Mouse (Mus musculus) neural tube, postnatal 0 days (tissue): ENCODE results near the gene Olfr91. TPM values are rescaled to one million over a fixed set of nuclear protein-coding genes. Genes with fewer than 3 reads are reported as not detected.

Source experiments
- polyA plus RNA-seq: library from polyadenylated mRNA; unstranded; fragments of >200 nt; fragmentation: Nextera tagmentation; extraction: Ambion mirVana; gene quantifications from 2 replicates; pipeline ENCODE4 v1.2.1, GENCODE M21; 2015

Olfr91 gene
- not detected in 2 replicates for polyA plus RNA-seq

DNA sequence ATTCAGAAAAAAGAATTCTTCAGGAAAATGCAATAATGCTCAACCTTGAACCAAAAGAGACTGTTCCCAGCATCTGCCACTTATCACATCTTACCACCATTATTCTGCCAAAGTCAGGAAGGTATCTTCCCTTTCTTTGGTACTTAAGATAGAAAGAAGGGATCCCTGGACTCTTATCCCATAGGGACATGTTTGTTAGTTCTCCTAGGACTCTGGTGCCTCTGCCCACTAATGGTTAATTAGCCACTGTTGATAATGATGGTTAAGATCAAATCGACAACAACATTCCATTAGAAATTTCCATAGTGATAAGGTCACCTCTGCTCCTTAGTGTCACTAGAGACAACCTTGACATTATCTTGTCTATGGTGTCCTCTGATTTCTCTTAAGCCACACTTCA is at the start of gene Olfr91:
Olfr91 (minus strand) TSS at position 101 of the 400 bp plus-strand sequence.

DNA sequence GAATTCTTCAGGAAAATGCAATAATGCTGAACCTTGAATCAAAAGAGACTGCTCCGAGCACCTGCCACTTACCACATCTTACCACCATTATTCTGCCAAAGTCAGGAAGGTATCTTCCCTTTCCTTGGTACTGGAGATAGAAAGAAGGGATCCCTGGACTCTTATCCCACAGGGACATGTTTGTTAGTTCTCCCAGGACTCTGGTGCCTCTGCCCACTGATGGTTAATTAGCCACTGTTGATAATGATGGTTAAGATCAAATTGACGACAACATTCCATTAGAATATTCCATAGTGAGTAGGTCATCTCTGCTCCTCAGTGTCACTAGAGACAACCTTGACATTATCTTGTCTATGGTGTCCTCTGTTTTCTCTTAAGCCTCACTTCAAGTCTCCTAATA is 21.9 kb upstream of the Olfr91 start, which contains the start of gene Olfr92:
Olfr92 (minus strand) TSS at position 101 of the 400 bp plus-strand sequence.

DNA sequence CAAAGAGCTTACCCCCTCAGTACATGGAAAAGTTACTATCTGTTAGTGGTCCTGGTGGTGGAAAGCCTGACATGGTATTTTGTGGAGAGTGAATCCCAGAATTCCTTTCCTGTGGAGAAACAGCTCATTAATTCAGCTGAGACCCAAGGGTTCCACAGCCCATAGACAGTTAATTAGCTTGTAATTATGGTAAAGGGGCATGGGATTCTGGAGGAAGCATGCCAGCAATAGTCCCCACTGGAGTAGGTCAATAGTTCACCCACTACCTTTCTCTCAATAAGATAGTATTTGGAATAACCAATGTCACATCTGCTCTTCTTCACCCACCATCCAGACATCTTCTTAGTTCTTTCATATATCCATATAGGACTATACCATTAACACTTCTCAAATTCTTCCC is 9.7 kb downstream of the Olfr91 start, which contains the start of gene Olfr90:
Olfr90 (minus strand) TSS at position 101 of the 400 bp plus-strand sequence.

DNA sequence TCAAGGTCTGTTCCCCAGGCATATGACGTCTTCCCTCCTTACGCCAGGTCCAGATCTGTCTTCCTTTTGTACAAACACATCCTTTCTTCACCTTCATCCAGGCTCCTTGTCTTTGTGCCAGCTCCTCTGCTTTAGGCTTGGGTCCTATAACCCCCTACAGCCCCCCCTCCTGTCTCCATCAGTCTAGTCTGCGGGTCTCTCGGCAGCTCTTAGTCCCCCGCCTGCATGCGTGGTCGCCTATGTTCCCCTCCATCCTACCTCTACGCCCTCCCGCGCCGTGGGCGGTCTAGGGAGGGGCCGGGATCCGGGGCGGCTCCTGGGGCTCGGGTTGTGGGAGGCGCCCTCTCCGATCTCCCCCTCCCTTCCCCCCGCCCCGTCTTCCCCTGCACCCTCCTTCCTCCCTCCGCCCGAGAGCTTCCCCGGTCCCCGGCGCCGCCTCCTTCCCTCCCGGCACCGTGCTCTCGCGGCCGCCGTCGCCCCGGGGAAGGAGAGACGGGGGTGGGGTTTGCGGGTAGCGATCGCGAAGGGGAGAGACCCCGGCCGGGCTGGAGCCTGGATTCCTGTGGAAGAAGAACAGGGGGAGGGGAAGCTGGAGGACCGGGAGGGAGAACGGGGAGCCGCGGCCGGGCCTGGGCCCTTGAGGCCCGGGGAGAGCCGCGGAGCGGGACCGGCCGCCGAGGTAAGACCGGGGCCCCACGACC is 52.3 kb downstream of the Olfr91 start, which contains the start of gene Gabbr1:
Gabbr1 (plus strand) TSS at position 356 of the 701 bp plus-strand sequence.

Other genes starting within 250 kb of the Olfr91 start
- gene Trim15, start 231.1 kb downstream of the Olfr91 start, polyA plus RNA-seq = 0.90 and 1.1 TPM in 2 replicates
- gene Trim10, start 228.7 kb downstream of the Olfr91 start, polyA plus RNA-seq = 0.28 and 0.39 TPM in 2 replicates
- gene Trim40, start 208.2 kb downstream of the Olfr91 start, polyA plus RNA-seq = 0.19 TPM in 1 of 2 replicates, not detected in the other
- not detected in 2 replicates for gene Trim31, start 200.2 kb downstream of the Olfr91 start, polyA plus RNA-seq
- gene Rnf39, start 155.4 kb downstream of the Olfr91 start, polyA plus RNA-seq = 4.5 and 5.2 TPM in 2 replicates
- 153 and 169 TPM in 2 replicates for gene Ppp1r11, start 146.5 kb downstream of the Olfr91 start, polyA plus RNA-seq
- gene Znrd1, start 139.7 kb downstream of the Olfr91 start, polyA plus RNA-seq = 54.6 and 58.0 TPM in 2 replicates
- gene Znrd1as, start 139.7 kb downstream of the Olfr91 start, polyA plus RNA-seq = 3.4 and 4.6 TPM in 2 replicates
- 0.25 TPM in 1 of 2 replicates, not detected in the other for gene 2410137M14Rik, start 117.0 kb downstream of the Olfr91 start, polyA plus RNA-seq
- gene H2-M5, start 108.7 kb downstream of the Olfr91 start, polyA plus RNA-seq = 1.1 and 1.4 TPM in 2 replicates
- gene Zfp57, start 97.1 kb downstream of the Olfr91 start, polyA plus RNA-seq = 106 and 132 TPM in 2 replicates
- gene Mog, start 74.9 kb downstream of the Olfr91 start, polyA plus RNA-seq = 0.88 and 2.0 TPM in 2 replicates
- gene Gabbr1, start 52.3 kb downstream of the Olfr91 start, polyA plus RNA-seq = 95.5 and 105 TPM in 2 replicates
- 0.08 TPM in 1 of 2 replicates, not detected in the other for gene Olfr90, start 9.8 kb downstream of the Olfr91 start, polyA plus RNA-seq
- not detected in 2 replicates for gene Olfr92, start 21.8 kb upstream of the Olfr91 start, polyA plus RNA-seq
- gene Olfr93, start 63.2 kb upstream of the Olfr91 start, polyA plus RNA-seq = not detected in 2 replicates
- not detected in 2 replicates for gene Ubd, start 95.6 kb upstream of the Olfr91 start, polyA plus RNA-seq
- gene Olfr94, start 102.7 kb upstream of the Olfr91 start, polyA plus RNA-seq = 0.21 TPM in 1 of 2 replicates, not detected in the other
- gene Olfr95, start 114.8 kb upstream of the Olfr91 start, polyA plus RNA-seq = 0.03 and 0.04 TPM in 2 replicates
- not detected in 2 replicates for gene Olfr96, start 121.9 kb upstream of the Olfr91 start, polyA plus RNA-seq
- not detected in 2 replicates for gene Olfr97, start 139.1 kb upstream of the Olfr91 start, polyA plus RNA-seq
- not detected in 2 replicates for gene Olfr98, start 165.5 kb upstream of the Olfr91 start, polyA plus RNA-seq
- gene H2-M3, start 171.9 kb upstream of the Olfr91 start, polyA plus RNA-seq = 2.6 and 2.8 TPM in 2 replicates
- not detected in 2 replicates for gene Olfr99, start 185.2 kb upstream of the Olfr91 start, polyA plus RNA-seq
- gene Olfr101, start 206.0 kb upstream of the Olfr91 start, polyA plus RNA-seq = not detected in 2 replicates
- not detected in 2 replicates for gene Olfr102, start 218.8 kb upstream of the Olfr91 start, polyA plus RNA-seq
- gene Olfr103, start 241.4 kb upstream of the Olfr91 start, polyA plus RNA-seq = not detected in 2 replicates